17 mouse cellular contexts compared by ENCODE assay signal in genomic region chr19:48913011-48913410, GRCm38 (mm10).
"Had no signal": no experiment of that assay in that cellular context is flagged by ENCODE, and none has a peak within 500 bp of the region (broad histone marks: within the 10 kb centered on the region; RNA-seq: fewer than 3 reads in every experiment).

No protein-coding gene starts in this region.

- DNase-seq: lung, adult 18-20 months; lung, embryonic 14.5 days; lung, postnatal 10 days; lung, postnatal 4 days; right cerebral cortex, adult 18-20 months; right cerebral cortex, postnatal 25 days; right cerebral cortex, postnatal 4 days; spleen, adult 18-20 months; thymus, adult 18-20 months; thymus, postnatal 14 days; thymus, postnatal 36 days had no signal

- H3K4me1 ChIP-seq: liver, embryonic 12.5 days; neural tube, embryonic 13.5 days; neural tube, embryonic 15.5 days had no signal

- H3K27me3 ChIP-seq: liver, embryonic 12.5 days; neural tube, embryonic 13.5 days; neural tube, embryonic 15.5 days had no signal

- H3K9me3 ChIP-seq: liver, embryonic 12.5 days; neural tube, embryonic 13.5 days; neural tube, embryonic 15.5 days had no signal

- H3K27ac ChIP-seq: liver, embryonic 12.5 days; liver, embryonic 14.5 days; neural tube, embryonic 13.5 days; neural tube, embryonic 15.5 days had no signal

- H3K4me2 ChIP-seq: liver, embryonic 12.5 days; lung, embryonic 14.5 days; midbrain, embryonic 11.5 days; neural tube, embryonic 13.5 days; neural tube, embryonic 15.5 days had no signal

- H3K4me3 ChIP-seq: liver, embryonic 12.5 days; myocyte; neural tube, embryonic 13.5 days; neural tube, embryonic 15.5 days had no signal

- H3K9ac ChIP-seq: liver, embryonic 12.5 days; liver, embryonic 14.5 days; lung, embryonic 14.5 days; neural tube, embryonic 13.5 days; neural tube, embryonic 15.5 days had no signal

- H3K36me3 ChIP-seq: liver, embryonic 12.5 days; neural tube, embryonic 13.5 days; neural tube, embryonic 15.5 days had no signal

- ATAC-seq: liver, embryonic 12.5 days had no signal
